Mouse (Mus musculus) right cerebral cortex, postnatal 36 days (tissue): ENCODE results near the gene CN725425.
A peak's percentile ranks its signal among the peaks of the same experiment; 100 is the strongest.

Source experiments
- DNase-seq, 2 experiments: peaks; one replicate each; pipeline ENCODE4 v3.0.0; 2022; ENCODE audit warnings: low spot score in 2 of 2, mixed read lengths in 1 of 2

The CN725425 gene

GRCm38 (mm10) chr15:91199256-91199905 is at the start of gene CN725425:
CN725425 (plus strand) TSS chr15:91199494.
- DNase-seq, result no peak

GRCm38 (mm10) chr15:91152592-91152991 is 46.7 kb upstream of the CN725425 start:
- DNase-seq, result peak; percentile 32 to 57

DNA sequence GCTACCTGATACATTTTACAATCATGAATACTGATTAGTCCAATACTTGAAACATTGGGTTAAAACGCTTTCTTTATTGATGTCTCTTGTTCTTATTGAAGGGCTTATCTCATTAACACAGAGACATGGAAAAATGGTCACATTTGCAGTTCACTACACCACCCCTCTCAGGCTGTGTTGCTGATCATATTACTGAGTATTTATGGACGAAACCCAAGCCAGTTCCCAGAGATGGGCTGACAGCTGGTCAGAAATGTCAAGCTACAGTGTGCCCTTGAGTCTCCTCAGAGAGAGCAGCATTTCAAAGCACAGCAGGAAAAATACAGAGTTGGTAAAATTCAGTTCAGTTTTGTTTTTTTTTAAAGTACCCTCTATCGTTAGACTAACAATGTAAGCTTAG is 46.0 kb upstream of the CN725425 start:
- DNase-seq, result no peak

DNA sequence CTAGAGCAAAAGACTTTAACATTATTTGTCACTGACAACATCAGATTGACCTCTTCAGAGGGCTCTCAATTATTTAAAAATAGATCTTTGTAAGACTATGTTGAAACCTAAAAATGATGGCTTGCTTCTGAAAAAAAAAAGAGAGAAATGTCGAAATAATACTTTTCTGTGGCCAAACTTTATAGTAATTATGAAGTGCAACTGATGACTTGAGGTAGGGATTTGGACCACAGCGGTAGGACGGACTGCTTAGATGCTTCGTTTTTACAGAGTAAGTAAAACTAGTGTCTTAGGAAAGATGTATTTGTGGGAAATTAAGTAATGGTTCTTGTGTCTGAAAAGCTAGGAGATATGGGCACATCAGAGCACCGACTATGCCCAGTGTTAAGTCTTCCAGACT is 38.1 kb upstream of the CN725425 start:
- DNase-seq, result no peak

GRCm38 (mm10) chr15:91163454-91163853 is 35.8 kb upstream of the CN725425 start:
- DNase-seq, result no peak

DNA sequence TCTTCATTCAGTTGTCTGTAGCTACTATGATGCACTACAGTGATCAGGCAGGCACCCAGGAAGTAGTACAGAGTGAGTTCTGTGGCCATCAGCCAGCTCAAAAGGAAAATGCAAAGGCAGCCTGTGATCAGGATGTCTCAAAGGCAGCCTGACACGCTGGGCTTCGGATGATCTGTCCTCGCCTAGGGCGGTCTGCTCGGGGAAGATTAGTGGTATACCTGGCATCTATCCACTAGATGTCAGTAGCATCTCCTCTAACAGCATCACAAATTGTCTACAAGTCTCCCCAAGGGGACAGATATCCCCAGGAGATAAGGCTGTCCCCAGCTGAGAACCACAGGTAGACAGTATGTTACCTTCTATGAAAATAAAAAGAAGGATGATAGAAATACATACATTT is 34.3 kb upstream of the CN725425 start:
- DNase-seq, result peak in 1 of 2 experiments; percentile 36

- DNase-seq, result no peak
Measured at GRCm38 (mm10) chr15:91167850-91168562, 31.3 kb upstream of the CN725425 start.

DNA sequence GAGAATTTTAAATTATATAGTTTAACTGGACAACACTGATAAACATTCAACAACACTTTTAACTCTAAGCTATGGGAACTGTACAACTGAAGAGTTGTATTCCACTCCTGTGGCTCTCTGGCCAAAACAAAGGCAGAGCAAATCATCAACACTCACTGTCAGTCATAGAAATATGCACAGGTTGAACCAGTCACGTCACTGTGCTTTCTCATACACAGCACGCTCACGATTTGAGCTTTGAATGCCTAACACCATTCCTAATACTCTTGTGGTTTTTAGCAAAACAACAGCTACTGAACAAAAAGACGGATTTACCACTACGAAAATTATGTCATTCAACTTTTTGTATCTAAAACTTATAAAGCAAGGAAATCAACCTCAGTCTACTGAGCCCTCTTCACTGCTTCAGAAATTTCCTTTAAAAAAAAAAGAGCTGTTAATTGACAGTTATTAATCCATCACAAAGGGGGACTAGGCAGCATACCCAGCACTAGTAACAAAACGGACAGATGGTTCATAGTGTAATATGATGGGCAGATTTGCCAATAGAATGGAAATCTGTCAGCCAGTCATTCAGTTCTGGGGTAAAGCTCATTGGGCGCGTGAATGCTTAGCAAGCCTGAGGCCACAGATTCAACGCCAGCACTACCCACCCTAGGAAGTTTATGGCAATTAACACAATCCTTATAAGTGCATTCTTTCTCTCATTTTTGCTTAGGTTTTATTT is 28.5 kb upstream of the CN725425 start:
- no peak for DNase-seq

- DNase-seq, result no peak
Measured at GRCm38 (mm10) chr15:91171332-91171731, 28.0 kb upstream of the CN725425 start.

DNA sequence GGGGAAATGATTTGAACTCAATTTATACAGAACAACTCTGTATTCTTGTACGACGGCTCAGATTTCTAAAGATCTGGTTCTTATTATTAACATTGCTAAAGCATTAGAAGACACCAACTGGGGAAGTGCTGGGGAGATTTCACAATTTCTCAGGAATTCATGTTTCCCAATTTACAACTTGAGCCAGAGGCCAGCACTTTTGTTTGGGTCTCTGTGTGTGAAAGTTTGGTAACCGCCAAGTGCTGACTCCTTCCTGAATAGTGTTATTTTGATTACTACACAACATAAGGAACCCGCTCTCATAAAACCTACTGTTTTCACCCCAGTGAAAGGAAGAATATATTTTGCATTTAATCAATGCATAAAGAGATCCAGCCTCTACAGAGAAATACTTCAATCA is 27.1 kb upstream of the CN725425 start:
- no peak for DNase-seq

GRCm38 (mm10) chr15:91178656-91179314 is 20.5 kb upstream of the CN725425 start:
- DNase-seq, result no peak

- no peak for DNase-seq
Measured at GRCm38 (mm10) chr15:91179911-91180622, 19.2 kb upstream of the CN725425 start.

- DNase-seq, result no peak
Measured at GRCm38 (mm10) chr15:91186358-91186757, 12.9 kb upstream of the CN725425 start.

DNA sequence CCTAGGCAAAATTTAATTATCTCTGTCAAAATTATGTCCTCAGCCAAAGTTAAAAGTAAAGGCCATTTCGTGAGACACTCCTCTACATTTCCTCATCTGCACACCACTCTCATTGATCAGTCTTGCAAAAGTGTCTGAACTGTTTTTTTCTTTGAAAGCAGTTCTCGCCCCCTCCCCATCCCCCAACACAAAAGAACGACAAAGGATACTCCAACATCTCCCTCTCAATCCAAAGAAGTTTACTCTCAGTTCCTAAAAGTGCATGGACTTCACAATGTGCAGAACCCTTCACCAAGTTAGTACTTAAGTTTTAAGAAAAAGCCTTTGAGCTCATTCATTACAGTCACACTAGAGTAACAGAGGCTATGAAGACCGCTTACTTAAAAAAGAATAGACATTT is 9.3 kb upstream of the CN725425 start:
- no peak for DNase-seq

DNA sequence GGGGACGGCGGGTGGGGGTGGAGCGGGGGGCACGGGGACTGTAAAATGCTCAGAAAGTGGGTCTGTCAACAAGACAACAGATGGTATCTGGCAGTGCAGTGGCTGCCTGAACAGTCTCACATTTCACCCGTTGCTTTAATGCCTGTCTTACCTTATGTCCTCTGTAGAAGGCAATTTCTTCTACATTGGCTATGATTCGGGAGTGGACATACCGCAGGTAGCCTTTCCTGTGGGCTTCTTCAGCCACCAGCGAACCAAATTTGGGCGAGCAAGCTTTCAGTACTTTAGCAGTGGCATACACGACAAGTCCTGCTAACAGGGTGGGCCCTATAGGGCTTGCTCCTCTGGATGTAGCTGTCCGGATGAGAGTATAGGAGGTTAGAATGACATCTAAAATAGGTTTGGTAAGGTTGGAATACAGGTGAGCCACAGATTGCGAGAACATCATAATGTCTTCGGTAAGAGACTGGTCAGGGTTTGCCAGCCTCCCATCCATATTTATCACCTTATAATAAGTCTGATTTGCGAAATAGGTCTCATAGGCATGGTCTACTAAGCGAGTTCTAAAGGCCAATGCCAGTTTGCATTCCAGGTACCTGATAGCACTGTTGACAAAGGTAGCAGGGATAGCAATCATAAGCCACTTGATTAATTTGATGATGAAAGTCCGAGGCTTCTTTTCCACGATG is 8.6 kb upstream of the CN725425 start:
- DNase-seq, result no peak

DNA sequence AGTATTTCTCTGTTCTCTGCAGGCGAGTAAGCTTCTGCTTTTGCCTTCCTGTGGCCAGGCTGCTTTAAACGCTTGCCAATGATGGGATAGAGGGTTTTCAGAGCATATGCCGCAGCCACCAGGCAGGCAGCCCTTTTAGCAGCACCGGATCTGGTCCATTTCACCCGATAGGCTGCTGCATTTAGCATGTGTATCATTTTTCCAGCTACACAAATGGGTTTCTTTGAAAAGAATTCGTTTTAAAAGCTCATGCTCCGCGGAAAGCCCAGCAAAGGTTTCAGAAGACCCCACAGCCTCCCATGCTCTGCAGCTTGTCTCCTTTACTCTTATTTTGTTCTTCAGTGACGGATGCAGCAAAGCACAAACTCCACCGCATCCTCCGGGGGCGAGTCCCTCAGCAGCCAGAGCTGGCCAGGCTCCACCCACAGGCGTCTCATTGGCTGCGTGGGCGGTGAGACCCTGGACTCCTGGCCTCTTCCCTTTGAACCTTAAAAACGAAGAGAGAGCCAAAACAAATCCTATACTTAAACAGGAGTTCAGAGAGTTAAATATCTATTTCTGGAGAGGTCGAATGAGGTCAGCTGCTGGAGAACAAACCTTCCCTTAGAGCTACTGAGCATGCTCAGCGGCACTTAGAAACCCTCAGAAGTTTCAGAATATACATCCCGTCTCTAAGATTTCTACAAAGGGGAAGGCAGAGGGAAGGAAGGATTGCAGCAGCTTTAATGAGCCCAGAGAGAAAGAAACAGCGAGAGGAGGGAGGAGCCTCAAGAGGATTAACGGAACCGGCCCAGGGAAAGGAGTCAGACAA is 7.7 kb upstream of the CN725425 start, which contains the start of gene Abcd2:
Gene Abcd2, minus strand, starts transcription at position 388 of the 811 bp plus-strand sequence.
- DNase-seq, result peak; percentile 68 to 77

DNA sequence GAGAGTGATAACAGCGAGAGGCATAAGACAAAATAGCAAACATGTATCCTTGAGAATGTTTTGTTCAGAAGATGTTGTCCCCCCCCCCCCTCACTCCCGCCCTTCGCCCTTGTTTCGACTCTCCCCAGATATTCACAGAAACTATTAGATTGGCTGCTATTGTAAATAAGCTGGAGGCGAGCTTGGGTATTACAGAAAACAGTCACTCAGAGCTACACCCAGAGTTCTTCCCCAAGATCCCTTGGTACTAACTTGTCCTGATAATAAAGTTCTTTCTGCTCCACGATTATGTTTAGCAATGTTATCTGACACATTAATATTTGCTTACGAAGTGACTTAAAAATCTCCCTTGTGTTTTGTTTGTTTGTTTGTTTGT is 7.1 kb upstream of the CN725425 start:
- DNase-seq, result no peak

DNA sequence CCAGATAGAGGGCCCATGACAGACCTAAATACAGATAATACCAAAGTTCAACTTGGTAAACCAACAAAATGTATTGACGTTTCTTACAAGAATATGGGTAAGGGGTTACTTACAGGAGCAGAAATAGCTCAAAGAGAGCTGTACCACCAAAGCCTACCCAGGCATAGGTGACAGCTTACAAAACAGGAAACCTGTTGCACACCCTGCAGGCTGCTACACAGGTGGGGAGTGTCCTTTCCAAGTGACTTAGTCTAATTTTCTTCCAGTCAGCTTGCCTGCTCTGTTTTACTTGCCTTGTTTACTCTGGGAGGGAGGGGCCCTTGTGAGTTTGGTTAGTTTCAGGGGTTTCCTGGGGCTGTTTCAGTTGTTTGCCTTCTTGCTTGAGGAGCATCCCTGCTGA is 1.5 kb downstream of the CN725425 start:
- no peak for DNase-seq

DNA sequence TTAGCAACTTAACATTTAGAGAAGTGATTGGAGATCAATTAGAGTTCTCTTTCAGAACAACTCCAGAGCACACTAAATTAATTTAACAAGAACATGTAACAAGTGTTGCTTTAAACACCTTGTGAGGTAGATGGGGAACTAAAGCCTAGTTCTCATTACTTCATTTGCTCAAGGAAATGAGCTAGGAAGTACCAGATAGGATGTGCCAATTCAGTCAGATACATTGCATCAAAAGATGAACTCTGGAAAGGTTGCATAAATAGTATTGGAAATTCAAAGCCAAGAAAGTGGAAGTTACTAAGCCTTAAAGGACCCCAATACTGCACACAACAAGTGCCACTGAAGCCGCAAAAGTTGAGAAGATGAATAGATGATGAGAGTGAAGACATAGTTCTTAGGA is 3.2 kb downstream of the CN725425 start:
- DNase-seq, result no peak

DNA sequence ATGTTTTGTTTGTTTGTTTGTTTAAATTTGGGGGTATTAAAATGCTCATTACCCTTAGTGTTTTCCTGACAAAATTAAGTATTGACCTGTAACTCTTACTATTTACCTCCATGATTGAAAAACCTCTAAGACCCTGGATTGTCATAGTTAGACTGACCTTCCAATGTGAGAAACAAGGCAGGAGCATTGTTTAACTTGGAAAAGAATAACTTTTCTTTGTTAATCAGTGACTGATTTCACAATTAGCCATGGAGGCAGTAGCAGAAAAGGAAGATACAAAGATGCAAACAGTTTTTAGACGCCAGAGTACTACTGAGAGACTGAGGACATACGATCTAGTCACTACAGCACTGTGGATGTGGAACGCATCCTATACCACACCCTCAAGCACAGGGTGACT is 4.2 kb downstream of the CN725425 start:
- DNase-seq, result no peak
